Mouse (Mus musculus) G1E (cell line): ENCODE results near the gene Mobp.

Source experiments
- CTCF ChIP-seq: IDR thresholded peaks from 2 replicates; pipeline ENCODE4 v1.5.1; 2012; ENCODE audit warnings: low read depth, low read length, inconsistent platforms, mixed read lengths
- GATA1 ChIP-seq: IDR thresholded peaks from 2 replicates; pipeline ENCODE4 v1.6.1; 2012; ENCODE audit warnings: borderline replicate concordance, low read length, inconsistent platforms, mixed read lengths
- GATA2 ChIP-seq: IDR thresholded peaks from 2 replicates; pipeline ENCODE4 v1.6.1; 2012; ENCODE audit warnings: low read depth, low read length, inconsistent platforms, borderline replicate concordance
- POLR2AphosphoS5 ChIP-seq: IDR thresholded peaks from 2 replicates; pipeline ENCODE4 v1.6.1; 2012; ENCODE audit warnings: low read depth, low read length, inconsistent platforms; ENCODE audit not compliant: insufficient replicate concordance

GRCm38 (mm10) chr9:120163862-120164261, 14.4 kb downstream of the Mobp start:
- TF ChIP-seq CTCF (no peak), GATA1 (no peak), POLR2AphosphoS5 (no peak), GATA2 (no peak)
